Mouse (Mus musculus): ENCODE results near the gene Erlin1.
A peak's percentile ranks its signal among the peaks of the same experiment; 100 is the strongest.

Gene Erlin1

GRCm38 (mm10) chr19:44063773-44064172 is 5.8 kb downstream of the Erlin1 start:
- no peak for DNase-seq (ENCODE audit: low spot score in 2 of 2)

- no peak for DNase-seq (ENCODE audit: low spot score in 2 of 2)
Measured at GRCm38 (mm10) chr19:44060226-44060625, 9.4 kb downstream of the Erlin1 start.

GRCm38 (mm10) chr19:44055173-44055826 is 14.3 kb downstream of the Erlin1 start:
- DNase-seq (ENCODE audit: low spot score in 2 of 2): no peak

- no peak for DNase-seq (ENCODE audit: low spot score in 2 of 2)
Measured at GRCm38 (mm10) chr19:44050388-44050787, 19.2 kb downstream of the Erlin1 start.

GRCm38 (mm10) chr19:44049282-44049681 is 20.3 kb downstream of the Erlin1 start:
- no peak for DNase-seq (ENCODE audit: low spot score in 2 of 2)

GRCm38 (mm10) chr19:44045847-44046246 is 23.7 kb downstream of the Erlin1 start:
- no peak for DNase-seq (ENCODE audit: low spot score in 2 of 2)

- DNase-seq (ENCODE audit: low spot score in 2 of 2): no peak
Measured at GRCm38 (mm10) chr19:44042121-44042520, 27.5 kb downstream of the Erlin1 start.

GRCm38 (mm10) chr19:44033396-44033795 is 36.2 kb downstream of the Erlin1 start:
- no peak for DNase-seq (ENCODE audit: low spot score in 2 of 2)

GRCm38 (mm10) chr19:44032046-44032744 is 37.4 kb downstream of the Erlin1 start:
- DNase-seq (ENCODE audit: low spot score in 2 of 2): no peak

GRCm38 (mm10) chr19:44030024-44030423 is 39.6 kb downstream of the Erlin1 start:
- no peak for DNase-seq (ENCODE audit: low spot score in 2 of 2)

- DNase-seq (ENCODE audit: low spot score in 2 of 2): no peak
Measured at GRCm38 (mm10) chr19:44028972-44029371, 40.6 kb downstream of the Erlin1 start, which contains the start of gene Cyp2c23. Gene Cyp2c23 (minus strand): TSS chr19:44029208.

- DNase-seq (ENCODE audit: low spot score in 2 of 2): no peak
Measured at GRCm38 (mm10) chr19:44026956-44027530, 42.5 kb downstream of the Erlin1 start.

- no peak for DNase-seq (ENCODE audit: low spot score in 2 of 2)
Measured at GRCm38 (mm10) chr19:44024921-44025585, 44.5 kb downstream of the Erlin1 start.

- DNase-seq (ENCODE audit: low spot score in 2 of 2): no peak
Measured at GRCm38 (mm10) chr19:44023066-44023465, 46.5 kb downstream of the Erlin1 start.

GRCm38 (mm10) chr19:44021502-44021901 is 48.1 kb downstream of the Erlin1 start:
- peak; percentile 60 to 76 for DNase-seq (ENCODE audit: low spot score in 2 of 2)

- DNase-seq (ENCODE audit: low spot score in 2 of 2): no peak
Measured at GRCm38 (mm10) chr19:44019739-44020138, 49.8 kb downstream of the Erlin1 start.

GRCm38 (mm10) chr19:44013862-44014261 is 55.7 kb downstream of the Erlin1 start:
- no peak for DNase-seq (ENCODE audit: low spot score in 2 of 2)

- DNase-seq (ENCODE audit: low spot score in 2 of 2): peak; percentile 6 to 9
Measured at GRCm38 (mm10) chr19:44008784-44009183, 60.8 kb downstream of the Erlin1 start.

GRCm38 (mm10) chr19:44007186-44007585 is 62.4 kb downstream of the Erlin1 start:
- no peak for DNase-seq (ENCODE audit: low spot score in 2 of 2)

GRCm38 (mm10) chr19:44005025-44005424 is 64.6 kb downstream of the Erlin1 start:
- DNase-seq (ENCODE audit: low spot score in 2 of 2): no peak

- DNase-seq (ENCODE audit: low spot score in 2 of 2): no peak
Measured at GRCm38 (mm10) chr19:44004261-44004660, 65.3 kb downstream of the Erlin1 start.

- no peak for DNase-seq (ENCODE audit: low spot score in 2 of 2)
Measured at GRCm38 (mm10) chr19:44000720-44001119, 68.9 kb downstream of the Erlin1 start.
